Mouse (Mus musculus) lung, postnatal 0 days (tissue): ENCODE measurements around the gene Tas1r1. TPM values are rescaled to one million over a fixed set of nuclear protein-coding genes. Genes with fewer than 3 reads are reported as not detected.

Source experiments
- ATAC-seq: fragments of 200-750 bp; cut with Nextera tagmentation; 2 replicates; pipeline ENCODE4 v1.8.0; 2017; ENCODE audit warnings: moderate library complexity
- DNase-seq: peaks from one replicate; pipeline ENCODE4 v3.0.0-alpha.2; 2016; ENCODE audit warnings: low spot score
- H3K27ac ChIP-seq: fragments of 300-500 bp; sonication (generic); 2 replicates; pipeline ENCODE4 v1.5.1; 2014; ENCODE audit warnings: antibody characterized with exemption, mild to moderate bottlenecking, low read length, mixed read lengths
- H3K27me3 ChIP-seq: fragments of 300-500 bp; sonication (generic); replicated peaks from 2 replicates; pipeline ENCODE4 v1.6.1; 2014; ENCODE audit warnings: low read length, mixed read lengths; ENCODE audit not compliant: insufficient read depth
- H3K36me3 ChIP-seq: fragments of 300-500 bp; sonication (generic); 2 replicates; pipeline ENCODE4 v1.6.1; 2014; ENCODE audit warnings: low read length, mixed read lengths; ENCODE audit not compliant: insufficient read depth
- H3K4me1 ChIP-seq: fragments of 300-500 bp; sonication (generic); 2 replicates; pipeline ENCODE4 v1.6.1; 2014; ENCODE audit warnings: antibody characterized with exemption, low read depth, low read length, mixed read lengths; ENCODE audit not compliant: insufficient read depth
- H3K4me2 ChIP-seq: fragments of 300-500 bp; sonication (generic); replicated peaks from 2 replicates; pipeline ENCODE4 v1.6.1; 2014; ENCODE audit warnings: low read depth, mild to moderate bottlenecking, low read length, moderate library complexity, mixed read lengths
- H3K4me3 ChIP-seq: fragments of 300-500 bp; sonication (generic); 2 replicates; pipeline ENCODE4 v1.5.1; 2014; ENCODE audit warnings: low read depth, low read length
- H3K9ac ChIP-seq: fragments of 300-500 bp; sonication (generic); replicated peaks from 2 replicates; pipeline ENCODE4 v1.6.1; 2014; ENCODE audit warnings: low read depth, mild to moderate bottlenecking
- H3K9me3 ChIP-seq: fragments of 300-500 bp; sonication (generic); 2 replicates; pipeline ENCODE4 v1.6.1; 2016; ENCODE audit warnings: low read length, mixed read lengths
- CTCF ChIP-seq: IDR thresholded peaks from 2 replicates; pipeline ENCODE4 v1.5.1; 2016; ENCODE audit warnings: antibody characterized with exemption, mild to moderate bottlenecking
- EP300 ChIP-seq: IDR thresholded peaks from 2 replicates; pipeline ENCODE4 v1.6.1; 2016; ENCODE audit warnings: antibody characterized with exemption, mild to moderate bottlenecking, control low read depth
- WGBS: fragments of 180-500 bp; shearing (Covaris S2); extraction: QIAGEN DNeasy Blood & Tissue Kit; methylation state at CpG from one replicate; pipeline ENCODE4 v1.1.7; 2014; 5-methylcytosine and 5-hydroxymethylcytosine counted together
- polyA plus RNA-seq: library from polyadenylated mRNA; unstranded; fragments of >200 nt; fragmentation: Nextera tagmentation; extraction: Ambion mirVana; gene quantifications from 2 replicates; pipeline ENCODE4 v1.2.1, GENCODE M21; 2015

Tas1r1 gene
- polyA plus RNA-seq, 1 experiment from 2014 or later = 0.21 TPM

- TF ChIP-seq EP300 (no peak), CTCF (no peak)
- no peak for ATAC-seq
- H3K9me3 ChIP-seq = no peaks in the 10 kb centered on the region
- no peak overlapping the region for H3K9ac ChIP-seq
- H3K4me2 ChIP-seq = no peak overlapping the region
- no peaks in the 10 kb centered on the region for H3K36me3 ChIP-seq
- no peak overlapping the region for H3K4me3 ChIP-seq
- no peak overlapping the region for H3K27ac ChIP-seq
- no peaks in the 10 kb centered on the region for H3K4me1 ChIP-seq
- DNase-seq = no peak
- H3K27me3 ChIP-seq = no peaks in the 10 kb centered on the region
These were observed 28.9 kb upstream of the Tas1r1 start for GRCm38 (mm10) chr4:152067280-152067679.

- Histone ChIP-seq H3K4me1 (no peaks in the 10 kb centered on the region), H3K9me3 (no peaks in the 10 kb centered on the region), H3K27me3 (no peaks in the 10 kb centered on the region), H3K27ac (0 out of 2 replicates have a peak overlapping the region, but pooled peaks have one; percentile 14), H3K4me3 (no peak overlapping the region), H3K36me3 (peaks cover 15% of the 10 kb centered on the region; the same call in 1 of the 2 replicates), H3K4me2 (no peak overlapping the region), H3K9ac (no peak overlapping the region)
- ATAC-seq (peak; percentile 74), DNase-seq (peak; percentile 50)
- WGBS = 57% methylated on average over 9 of the region's 9 CpGs
- TF ChIP-seq CTCF (no peak), EP300 (no peak)
These were observed 24.2 kb upstream of the Tas1r1 start for GRCm38 (mm10) chr4:152062390-152063110.

- Histone ChIP-seq H3K4me2 (no peak overlapping the region), H3K27ac (no peak overlapping the region), H3K9me3 (no peaks in the 10 kb centered on the region), H3K4me1 (no peaks in the 10 kb centered on the region), H3K4me3 (no peak overlapping the region), H3K36me3 (peaks cover 35% of the 10 kb centered on the region), H3K9ac (no peak overlapping the region), H3K27me3 (no peaks in the 10 kb centered on the region)
- no peak for ATAC-seq
- TF ChIP-seq EP300 (no peak), CTCF (no peak)
- 88% methylated on average over 6 of the region's 6 CpGs for WGBS
- no peak for DNase-seq
These were observed 6.2 kb upstream of the Tas1r1 start for GRCm38 (mm10) chr4:152044609-152045008.

GRCm38 (mm10) chr4:152043171-152043570, 4.8 kb upstream of the Tas1r1 start:
- TF ChIP-seq EP300 (no peak), CTCF (no peak)
- Histone ChIP-seq H3K27me3 (no peaks in the 10 kb centered on the region), H3K9me3 (no peaks in the 10 kb centered on the region), H3K36me3 (peaks cover 33% of the 10 kb centered on the region), H3K9ac (no peak overlapping the region), H3K27ac (no peak overlapping the region), H3K4me2 (no peak overlapping the region), H3K4me3 (no peak overlapping the region), H3K4me1 (no peaks in the 10 kb centered on the region)
- WGBS = 86% methylated on average over 3 of the region's 3 CpGs
- ATAC-seq = no peak
- no peak for DNase-seq

GRCm38 (mm10) chr4:152041924-152042641, 3.7 kb upstream of the Tas1r1 start:
- Histone ChIP-seq H3K9me3 (no peaks in the 10 kb centered on the region), H3K4me3 (no peak overlapping the region), H3K9ac (no peak overlapping the region), H3K4me1 (no peaks in the 10 kb centered on the region), H3K36me3 (peaks cover 24% of the 10 kb centered on the region), H3K27me3 (no peaks in the 10 kb centered on the region), H3K4me2 (no peak overlapping the region), H3K27ac (no peak overlapping the region)
- ATAC-seq = no peak
- TF ChIP-seq EP300 (no peak), CTCF (no peak)
- no peak for DNase-seq
- WGBS = 94% methylated on average over 22 of the region's 22 CpGs

- no peak for TF ChIP-seq CTCF
- TF ChIP-seq EP300 = no peak
- H3K27ac ChIP-seq = peak overlapping the region; percentile 32; the same call in 1 of the 2 replicates
- H3K4me3 ChIP-seq = peak overlapping the region; percentile 87
- no peaks in the 10 kb centered on the region for H3K4me1 ChIP-seq
- H3K9ac ChIP-seq = peak overlapping the region; percentile 71
- peaks cover 9% of the 10 kb centered on the region; the same call in 1 of the 2 replicates for H3K36me3 ChIP-seq
- peak overlapping the region; percentile 99 for H3K4me2 ChIP-seq
- H3K27me3 ChIP-seq = no peaks in the 10 kb centered on the region
- no peak for ATAC-seq
- no peaks in the 10 kb centered on the region for H3K9me3 ChIP-seq
- no peak for DNase-seq
- WGBS = 4% methylated on average over 25 of the region's 25 CpGs
These were observed 1.5 kb upstream of the Tas1r1 start for GRCm38 (mm10) chr4:152039831-152040310.
